Mouse (Mus musculus): ENCODE results near the gene Tmed6.
A peak's percentile ranks its signal among the peaks of the same experiment; 100 is the strongest.

DNA sequence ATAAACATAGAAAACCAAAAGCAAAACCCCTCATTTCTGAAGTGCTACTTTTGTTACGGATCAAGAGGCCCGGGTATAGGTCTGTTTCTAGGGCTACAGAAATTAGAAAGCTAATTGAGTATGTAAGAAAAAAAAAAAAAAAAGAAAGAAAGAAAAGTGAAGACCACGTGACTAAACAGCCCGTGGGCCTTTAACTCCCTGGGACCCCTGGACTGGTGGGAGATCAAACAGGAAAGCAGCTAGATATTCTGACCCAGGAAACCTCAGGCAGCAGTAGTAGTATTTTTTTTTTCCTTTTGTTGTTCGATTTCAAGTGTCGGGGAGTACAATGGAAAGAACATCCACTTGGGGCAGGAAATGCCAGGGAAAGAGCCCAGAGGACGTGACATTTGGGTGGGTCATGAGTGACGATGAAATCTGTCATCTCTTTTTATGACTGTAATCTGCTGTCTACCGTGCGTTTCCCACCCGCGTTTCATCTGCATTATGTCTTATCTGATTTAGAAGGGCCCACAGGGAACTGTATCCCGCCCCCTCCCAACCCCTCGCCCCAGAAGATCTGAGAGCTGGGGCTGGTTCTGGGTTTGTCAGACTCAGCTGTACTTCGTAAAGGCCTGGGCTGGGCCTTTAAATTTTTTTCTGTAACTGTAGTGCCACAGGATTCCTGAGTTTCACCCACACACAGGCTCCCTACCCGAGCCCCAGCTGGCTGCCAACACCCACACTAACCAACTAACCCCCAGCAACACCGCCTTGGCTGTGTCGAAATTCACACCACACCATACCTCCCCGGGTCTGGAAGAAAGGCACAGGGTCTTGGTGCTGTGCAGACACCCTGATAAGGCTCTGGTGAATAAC lies 48.9 kb upstream of the Tmed6 start:
- TF ChIP-seq CTCF (IDR thresholded peaks at IDR 0.05; ENCODE audit: control insufficient read depth, insufficient read depth, insufficient read length) (no peak), USF1 (IDR thresholded peaks at IDR 0.05; ENCODE audit: low read depth) (peak; percentile 78), CEBPB (IDR thresholded peaks at IDR 0.05; ENCODE audit: low read depth) (peak; percentile 73), MAX (IDR thresholded peaks at IDR 0.05) (peak; percentile 53), MYOD1 (IDR thresholded peaks at IDR 0.05; ENCODE audit: control insufficient read depth, insufficient read length, low read depth) (peak; percentile 20), MYOG (IDR thresholded peaks at IDR 0.05; ENCODE audit: control insufficient read depth, extremely low read depth, insufficient read length) (no peak), FOSL1 (IDR thresholded peaks at IDR 0.05; ENCODE audit: insufficient read depth, low read length, poor library complexity, severe bottlenecking) (no peak)
